Mouse (Mus musculus): ENCODE measurements around the gene Pxmp4. TPM values are rescaled to one million over a fixed set of nuclear protein-coding genes. Genes with fewer than 3 reads are reported as not detected.

The Pxmp4 gene
- total RNA-seq, 2 experiments from 2014 or later = 29.8 to 34.2 TPM

DNA sequence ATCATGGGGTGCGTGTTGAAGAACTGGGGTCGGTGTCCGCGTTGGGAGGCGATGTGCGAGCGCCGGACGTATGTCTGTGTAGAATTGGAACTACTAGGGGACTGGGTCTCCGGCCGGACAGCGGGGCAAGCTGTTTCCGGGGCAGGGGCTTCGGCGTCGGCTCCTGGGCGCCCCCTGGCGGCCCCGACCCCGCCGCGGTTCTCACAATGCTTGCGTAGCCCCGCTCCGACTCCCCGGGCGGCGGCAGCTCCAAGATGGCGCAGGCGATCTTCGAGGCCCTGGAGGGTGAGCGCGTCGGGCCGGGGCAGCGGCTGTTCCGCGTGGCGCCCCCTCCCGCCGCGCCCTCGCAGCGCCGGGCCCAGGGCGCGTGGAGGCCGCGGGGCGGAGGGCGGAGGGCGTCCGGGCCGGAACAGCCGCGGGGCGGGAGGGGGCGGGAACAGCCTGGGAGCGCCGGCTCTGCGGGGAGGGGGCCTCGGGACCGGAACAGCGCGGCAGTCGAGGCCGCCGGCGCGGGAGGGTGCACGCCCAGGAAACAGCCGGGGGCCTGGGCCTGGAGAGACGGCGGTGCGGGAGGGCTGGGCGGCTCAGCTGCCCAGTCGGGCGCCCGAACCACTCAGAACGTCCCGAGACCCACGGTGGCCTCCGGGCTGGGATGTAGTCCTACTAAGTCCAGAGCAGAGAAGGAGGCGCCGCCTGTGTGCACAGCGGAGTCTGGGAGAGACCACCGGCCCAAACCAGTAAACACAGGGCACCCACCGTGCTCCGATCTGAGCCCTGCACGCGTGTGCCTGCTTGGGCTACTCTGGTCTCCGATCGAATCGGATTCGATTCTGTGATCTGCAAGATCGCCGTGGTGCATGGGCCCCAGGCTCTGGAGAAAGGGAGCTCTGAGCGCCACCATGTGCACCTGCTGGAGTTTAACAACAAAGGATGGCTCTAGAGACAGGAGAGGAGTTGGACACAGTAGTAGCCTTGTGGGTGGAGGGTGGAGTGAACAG lies 9.9 kb upstream of the Pxmp4 start, which contains the start of the genes Zfp341 and 4930519P11Rik:
Gene Zfp341 (plus strand): TSS at position 180 of the 998 bp plus-strand sequence.
Gene 4930519P11Rik (minus strand): TSS at position 320 of the 998 bp plus-strand sequence.
- peak; percentile 79 to 83 for DNase-seq (ENCODE audit: low spot score in 2 of 2)

DNA sequence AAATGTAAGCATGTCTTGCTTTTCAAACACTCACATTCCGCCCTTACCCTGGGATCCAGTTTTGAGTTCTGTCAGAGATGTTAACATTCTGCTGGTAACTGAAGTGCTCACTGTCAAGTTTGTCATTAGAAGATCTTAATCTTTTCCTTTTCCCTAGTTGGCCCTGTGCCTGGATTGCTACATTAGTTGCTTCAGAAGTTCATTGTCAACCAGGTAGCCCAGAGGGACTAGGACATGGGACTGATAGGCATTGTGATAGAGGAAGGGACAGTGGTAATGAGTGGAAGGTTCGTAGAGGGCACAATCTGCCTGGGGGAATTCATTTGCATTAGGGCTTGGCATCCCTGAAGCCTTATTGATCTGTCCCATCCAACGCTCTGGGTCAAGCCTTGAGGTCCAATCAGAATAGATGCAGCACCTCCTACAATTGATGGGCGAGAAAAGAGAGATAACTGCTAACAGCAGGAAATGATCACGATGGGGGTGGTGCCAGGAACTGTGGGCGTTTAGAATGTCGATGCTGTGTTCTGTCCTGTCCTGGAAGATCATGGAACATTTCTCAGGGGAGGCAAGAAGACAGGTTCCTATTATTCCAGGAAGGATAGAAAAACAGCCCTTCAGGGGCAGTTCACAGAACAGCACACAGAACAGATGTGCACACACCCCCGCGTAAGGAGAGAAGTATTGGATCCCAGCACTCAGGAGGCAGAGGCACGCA lies 5.7 kb upstream of the Pxmp4 start:
- DNase-seq (ENCODE audit: low spot score in 2 of 2) = no peak

DNA sequence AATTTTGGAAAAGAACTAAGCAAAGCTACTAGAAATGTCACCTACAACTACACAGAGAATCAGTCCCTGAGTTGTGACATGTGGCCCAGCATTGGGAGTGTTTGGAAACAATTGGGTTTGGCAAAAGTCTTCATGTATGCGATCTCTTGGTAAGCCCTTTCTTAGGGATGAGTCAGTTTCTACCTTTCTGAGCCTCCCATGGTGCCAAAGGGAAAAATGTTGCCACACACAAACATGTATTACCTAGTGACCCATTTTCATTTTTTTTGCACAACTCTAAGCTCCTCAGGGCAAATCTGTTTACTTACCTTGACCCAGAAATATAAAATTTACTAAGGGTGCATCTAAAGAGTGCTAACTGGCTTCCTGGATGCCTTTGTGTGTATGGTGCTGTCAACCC lies 3.5 kb upstream of the Pxmp4 start:
- DNase-seq (ENCODE audit: low spot score in 2 of 2) = no peak

DNA sequence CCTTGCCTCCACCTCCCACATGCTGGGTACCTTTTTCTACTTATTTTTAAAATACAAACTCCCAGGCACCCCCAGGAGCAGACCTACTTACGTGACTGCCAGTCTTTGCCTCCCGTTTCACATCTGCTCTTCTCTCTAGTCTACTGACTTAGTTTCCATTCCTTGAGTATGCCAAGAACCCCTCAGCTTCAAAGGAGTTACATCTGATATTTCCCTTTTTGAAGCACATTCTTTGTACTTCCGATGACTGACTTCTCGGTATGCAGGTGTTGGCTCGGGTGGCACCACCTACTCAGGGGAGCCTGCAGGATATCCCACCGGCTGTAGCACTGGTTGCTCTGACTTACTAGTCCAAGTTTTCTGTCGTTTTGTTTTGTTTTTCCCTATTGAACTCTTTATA lies 648 bp upstream of the Pxmp4 start:
- no peak for DNase-seq (ENCODE audit: low spot score in 2 of 2)

DNA sequence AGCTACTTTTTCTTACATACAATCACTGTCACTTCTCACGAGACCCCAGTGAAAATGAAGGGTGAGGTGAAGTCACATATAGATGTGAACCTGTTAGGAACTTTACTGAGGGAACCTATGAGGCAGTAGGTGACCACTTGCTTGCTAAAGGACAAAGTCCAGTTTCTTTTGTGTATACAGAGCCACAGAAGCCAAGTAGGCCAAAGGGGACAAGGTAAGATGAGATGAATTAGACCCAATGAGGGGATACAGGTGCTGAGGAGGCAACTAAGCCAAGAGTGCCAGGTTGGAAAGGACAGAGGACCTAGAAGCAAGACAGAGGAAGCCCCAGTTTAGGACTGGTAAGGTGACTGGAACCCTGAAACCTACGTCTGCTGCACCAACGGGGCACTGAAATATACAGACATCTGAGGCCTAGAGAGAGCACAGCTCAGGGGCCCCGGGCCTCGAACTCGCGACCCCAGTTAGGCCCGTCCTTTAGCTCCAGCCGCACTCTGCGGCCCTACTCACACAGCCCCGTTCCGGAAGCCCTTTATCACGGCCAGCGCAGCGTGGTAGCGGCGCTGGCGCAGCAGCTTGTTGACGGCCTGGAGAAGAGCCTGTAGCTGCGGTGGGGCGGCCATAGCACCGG lies 386 bp downstream of the Pxmp4 start:
- DNase-seq (ENCODE audit: low spot score in 2 of 2) = no peak

DNA sequence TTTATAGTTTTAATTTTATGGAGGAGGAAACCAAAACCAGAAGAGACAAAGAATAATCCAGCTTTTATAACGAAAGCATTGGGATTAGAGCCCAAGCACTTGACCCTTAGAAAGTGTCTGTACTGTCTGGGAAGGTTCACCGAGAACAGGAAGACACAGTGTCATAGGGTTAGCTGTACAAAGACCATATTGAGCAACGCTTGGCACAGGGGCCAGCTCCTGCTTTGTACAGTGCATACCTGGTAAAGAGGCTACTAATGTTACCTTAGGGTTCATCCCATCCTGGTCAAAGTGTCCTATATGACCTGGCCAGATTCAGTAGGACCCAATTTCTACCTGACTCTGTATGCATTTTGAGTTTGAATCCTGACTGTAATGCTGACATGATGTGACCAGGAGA lies 2.2 kb downstream of the Pxmp4 start:
- no peak for DNase-seq (ENCODE audit: low spot score in 2 of 2)

DNA sequence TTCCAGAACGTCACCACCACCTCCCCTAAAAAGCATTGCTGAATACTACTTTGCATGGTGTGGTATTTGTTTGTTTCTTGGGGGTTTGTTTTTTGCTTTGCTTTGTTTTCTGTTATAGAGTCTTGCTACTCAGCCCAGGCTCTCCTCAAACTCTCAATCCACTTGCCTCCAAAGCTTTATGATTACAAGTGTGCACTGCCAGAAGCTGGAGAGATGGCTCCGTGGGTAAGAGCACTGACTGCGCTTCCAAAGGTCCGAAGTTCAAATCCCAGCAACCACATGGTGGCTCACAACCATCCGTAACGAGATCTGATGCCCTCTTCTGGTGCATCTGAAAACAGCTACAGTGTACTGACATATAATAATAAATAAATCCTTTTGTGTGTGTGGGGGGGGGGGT lies 2.9 kb downstream of the Pxmp4 start:
- no peak for DNase-seq (ENCODE audit: low spot score in 2 of 2)

DNA sequence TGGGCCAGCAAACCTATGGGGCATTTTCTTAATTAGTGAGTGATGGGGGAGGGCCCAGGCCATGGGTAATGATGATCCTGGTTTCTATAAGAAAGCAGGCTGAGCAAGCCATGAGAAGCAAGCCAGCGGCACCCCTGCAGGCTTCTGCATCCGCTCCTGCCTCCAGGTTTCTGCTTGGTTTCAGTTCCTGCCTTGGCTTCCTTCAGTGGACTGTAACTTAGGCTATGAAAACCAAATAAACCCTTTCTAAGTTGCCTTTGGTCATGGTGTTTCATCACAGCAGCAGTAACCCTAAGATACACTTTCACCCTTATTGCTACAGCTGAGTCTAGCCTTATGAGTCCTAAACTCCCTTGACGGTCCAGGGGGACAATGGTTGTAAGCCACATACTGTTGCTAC lies 6.1 kb downstream of the Pxmp4 start:
- no peak for DNase-seq (ENCODE audit: low spot score in 2 of 2)

DNA sequence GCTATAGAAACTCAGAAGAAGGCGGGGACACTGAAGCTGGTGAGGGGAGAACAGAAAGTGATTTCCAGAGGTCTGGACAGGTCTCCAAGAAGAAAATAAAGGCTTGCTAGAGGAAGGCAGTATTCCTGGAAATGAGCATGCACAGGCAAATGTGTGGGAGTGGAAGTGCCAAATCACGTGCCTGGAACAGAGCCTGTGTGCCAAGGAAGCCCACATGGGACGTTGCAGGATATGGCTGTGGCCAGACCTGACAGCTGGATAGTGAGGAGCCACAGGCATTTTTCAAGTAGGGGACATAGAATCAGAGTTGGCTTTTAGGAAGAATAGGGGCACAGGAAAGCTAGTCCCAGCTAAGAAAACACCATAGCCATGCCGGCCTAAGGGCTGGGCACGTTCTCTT lies 7.7 kb downstream of the Pxmp4 start:
- no peak for DNase-seq (ENCODE audit: low spot score in 2 of 2)

DNA sequence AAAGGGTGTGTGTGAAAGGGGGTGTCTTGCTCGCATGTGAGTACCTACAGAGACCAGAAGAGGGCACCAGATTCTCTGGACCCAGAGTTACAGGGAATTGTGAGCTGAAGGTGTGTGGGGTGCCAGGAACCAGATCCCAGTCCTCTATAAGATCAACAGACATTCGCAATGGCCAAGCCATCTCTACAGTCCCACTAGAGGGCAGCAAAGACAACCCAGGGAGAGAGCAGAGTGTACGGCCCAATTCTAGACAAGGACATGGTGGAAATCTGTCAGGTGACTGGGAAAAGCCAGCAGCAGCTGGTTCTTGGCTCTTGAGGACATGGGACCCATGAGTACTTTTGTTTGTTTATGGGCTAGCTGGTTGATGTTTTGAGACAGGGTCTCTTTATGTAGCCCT lies 10.5 kb downstream of the Pxmp4 start:
- DNase-seq (ENCODE audit: low spot score in 2 of 2) = no peak

DNA sequence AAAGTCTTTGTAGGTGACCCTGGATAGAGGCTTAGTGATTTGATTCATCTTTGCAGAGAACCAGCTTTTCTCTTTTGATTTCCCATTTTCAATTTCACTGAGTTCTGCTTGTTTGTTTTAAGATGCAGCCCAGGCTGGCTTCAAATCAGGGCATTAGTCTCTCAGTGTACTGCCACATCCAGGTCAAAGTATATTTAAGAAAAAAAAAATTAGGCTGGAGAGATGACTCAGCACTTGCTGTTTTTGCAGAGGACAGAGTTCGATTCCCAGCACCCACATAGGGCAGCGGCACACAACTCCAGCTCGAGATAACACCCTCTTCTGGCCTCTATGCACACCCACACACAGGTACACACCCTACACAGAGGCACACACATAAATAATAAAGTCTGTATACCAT lies 12.3 kb downstream of the Pxmp4 start:
- no peak for DNase-seq (ENCODE audit: low spot score in 2 of 2)

DNA sequence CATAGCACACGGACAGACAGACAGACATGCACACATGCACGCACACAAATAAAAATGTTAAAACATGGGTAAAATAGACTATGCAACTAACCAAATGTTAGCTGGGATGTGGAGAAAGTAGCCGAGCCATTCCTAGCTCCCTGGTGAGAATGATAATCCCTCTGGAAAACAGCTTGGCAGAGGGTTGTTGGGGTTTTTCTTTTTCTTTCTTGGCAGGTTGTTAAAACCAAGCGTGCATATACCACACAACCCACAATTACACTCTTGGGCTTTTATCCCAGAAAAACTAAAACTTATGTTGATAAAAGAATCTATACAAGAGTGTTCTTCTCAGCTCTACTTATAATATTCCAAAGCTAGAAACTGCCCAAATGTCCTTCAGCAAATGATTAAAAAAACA lies 14.5 kb downstream of the Pxmp4 start:
- no peak for DNase-seq (ENCODE audit: low spot score in 2 of 2)

DNA sequence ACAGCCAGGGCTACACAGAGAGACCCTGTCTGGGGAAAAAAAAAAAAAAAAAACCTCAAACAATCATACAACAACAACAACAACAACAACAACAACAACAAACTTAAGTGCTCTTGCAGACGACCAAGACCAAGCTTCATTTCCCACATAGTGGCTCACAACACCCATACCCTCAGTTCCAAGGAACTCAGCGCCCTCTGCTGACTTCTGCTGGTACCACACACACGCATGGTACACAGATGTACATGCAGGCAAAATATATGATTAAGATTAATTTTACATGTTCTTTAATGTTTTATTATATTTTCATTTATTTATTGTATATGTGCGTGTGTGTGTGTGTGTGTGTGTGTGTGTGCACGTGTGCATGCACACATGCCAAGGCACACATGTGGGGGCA lies 17.1 kb downstream of the Pxmp4 start:
- no peak for DNase-seq (ENCODE audit: low spot score in 2 of 2)

DNA sequence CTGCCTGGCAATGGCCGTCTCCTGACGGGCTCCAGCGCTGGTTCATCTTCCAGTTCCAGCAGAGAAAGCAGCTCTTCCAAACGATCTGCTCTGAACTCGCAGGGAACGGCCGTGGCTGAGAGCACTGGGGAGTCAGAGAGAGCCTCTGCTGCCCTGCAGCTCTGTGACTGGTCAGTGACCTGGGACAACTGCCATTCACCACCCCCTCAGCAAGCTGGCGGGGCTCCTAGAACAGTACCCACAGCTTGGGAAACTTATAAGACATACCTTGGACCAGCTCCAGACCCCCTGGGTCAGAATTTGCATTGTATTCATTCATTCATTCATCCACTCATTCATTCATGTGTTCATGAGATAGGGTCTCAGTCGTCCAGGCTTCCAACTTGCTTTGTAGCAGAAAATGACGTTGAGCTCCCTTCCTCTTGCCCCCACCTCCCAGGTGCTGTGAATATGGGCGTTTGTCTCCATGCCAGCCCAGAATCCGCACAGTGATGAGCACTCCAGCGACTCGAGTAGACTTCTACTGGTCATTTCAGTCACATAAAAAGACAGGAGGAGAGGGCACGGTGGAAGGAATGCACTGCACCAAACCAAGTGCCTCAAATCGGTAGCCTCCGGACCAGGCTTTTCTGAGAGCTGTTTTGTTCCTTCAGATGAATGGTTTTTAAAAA lies 18.4 kb downstream of the Pxmp4 start:
- DNase-seq (ENCODE audit: low spot score in 2 of 2) = no peak

DNA sequence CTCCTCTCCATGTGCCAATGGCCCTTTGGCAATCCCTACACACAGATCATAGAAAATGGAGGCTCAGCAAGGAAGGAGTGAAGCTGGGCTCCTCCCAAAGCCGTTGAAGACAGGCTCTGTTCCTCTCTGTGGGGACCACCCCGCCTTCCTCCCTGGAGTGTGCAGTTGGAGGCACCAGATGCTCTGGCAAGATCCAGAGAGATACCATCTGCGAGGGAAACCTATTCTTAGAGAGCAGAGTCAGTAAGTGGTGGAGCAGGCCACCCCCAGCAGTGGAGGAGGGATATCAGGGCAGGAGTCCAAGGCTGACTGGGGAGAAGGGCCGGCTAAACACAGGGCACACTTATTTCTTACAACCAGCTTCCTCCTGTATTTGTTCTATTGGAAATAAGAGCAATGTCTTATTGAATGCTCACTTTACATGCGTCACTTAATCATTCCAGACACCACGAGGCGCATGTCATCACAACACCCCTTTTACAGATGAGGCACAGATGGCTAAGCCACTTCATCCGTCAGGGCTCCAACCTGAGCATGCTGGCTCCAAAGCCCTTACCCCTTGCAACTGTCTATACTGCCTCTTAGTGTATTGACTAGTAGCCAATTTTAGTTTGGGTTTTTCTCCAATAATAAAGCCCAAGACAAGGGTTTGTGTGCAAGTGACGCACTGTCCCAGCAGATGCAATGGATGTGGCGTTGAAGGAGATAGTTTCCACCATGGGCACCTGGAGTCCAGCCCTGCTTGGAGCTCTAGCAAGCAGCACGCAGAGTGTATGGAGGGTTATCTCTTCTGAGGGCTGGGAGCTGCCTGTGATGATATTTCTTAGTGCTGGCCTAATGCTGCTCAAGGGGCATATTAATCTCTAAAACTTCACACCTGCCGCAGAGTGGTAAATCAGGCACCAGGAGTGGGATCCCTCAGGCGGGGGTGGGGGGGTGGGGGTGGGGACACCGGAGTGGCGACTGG lies 19.3 kb downstream of the Pxmp4 start:
- DNase-seq (ENCODE audit: low spot score in 2 of 2) = no peak

DNA sequence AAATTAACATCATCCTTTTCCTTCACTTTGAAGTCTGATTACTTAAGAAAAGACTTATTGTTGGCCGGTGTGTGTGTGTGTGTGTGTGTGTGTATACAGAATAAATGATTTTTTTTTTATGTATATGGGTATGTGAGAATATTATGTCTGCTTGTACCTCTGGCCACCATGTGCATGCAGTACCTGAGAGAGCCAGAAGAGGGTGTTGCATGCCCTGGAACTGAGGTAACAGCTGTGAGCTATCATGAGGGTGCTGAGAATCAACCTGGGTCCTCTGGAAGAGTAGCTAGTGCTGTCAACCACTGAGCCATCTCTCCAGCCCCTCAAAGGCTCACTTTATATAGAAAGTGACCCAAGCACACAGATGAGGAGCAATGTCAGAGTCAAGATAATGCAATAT lies 22.1 kb downstream of the Pxmp4 start:
- no peak for DNase-seq (ENCODE audit: low spot score in 2 of 2)

DNA sequence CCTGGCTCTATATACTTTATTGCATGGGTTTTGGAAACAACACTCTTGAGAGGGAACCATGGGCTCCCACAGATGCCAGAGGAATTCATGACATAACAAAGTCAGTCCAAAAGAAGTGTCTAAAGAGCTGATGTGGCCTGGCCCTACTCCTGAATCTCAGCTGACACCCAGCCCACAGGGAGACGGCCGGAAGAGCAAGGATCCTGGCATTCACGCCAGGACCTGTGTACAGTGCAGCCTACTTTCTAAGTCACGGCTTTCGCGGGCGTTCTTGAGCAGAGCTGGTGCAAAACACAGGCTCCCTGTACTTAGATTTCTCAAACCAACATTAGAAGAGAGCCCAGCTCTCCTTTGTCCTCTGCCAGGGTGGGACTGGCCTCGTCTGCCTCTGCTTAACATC lies 22.9 kb downstream of the Pxmp4 start:
- DNase-seq (ENCODE audit: low spot score in 2 of 2) = no peak

DNA sequence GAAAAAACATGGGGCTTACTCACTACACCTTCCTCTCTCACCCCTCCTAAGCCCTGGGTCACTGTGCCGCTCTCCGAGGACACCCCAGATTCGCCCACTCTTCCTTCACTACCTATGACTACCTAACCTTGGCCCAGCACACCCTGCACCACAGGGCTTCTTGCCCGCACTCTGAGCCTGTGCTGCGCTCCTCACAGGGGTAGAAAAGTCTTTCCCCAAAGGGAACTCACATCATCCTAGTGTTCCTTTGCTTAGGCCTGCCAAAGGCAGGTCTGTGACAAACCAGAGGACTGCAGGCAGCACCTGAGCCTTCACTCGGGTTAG lies 25.8 kb downstream of the Pxmp4 start:
- no peak for DNase-seq (ENCODE audit: low spot score in 2 of 2)

DNA sequence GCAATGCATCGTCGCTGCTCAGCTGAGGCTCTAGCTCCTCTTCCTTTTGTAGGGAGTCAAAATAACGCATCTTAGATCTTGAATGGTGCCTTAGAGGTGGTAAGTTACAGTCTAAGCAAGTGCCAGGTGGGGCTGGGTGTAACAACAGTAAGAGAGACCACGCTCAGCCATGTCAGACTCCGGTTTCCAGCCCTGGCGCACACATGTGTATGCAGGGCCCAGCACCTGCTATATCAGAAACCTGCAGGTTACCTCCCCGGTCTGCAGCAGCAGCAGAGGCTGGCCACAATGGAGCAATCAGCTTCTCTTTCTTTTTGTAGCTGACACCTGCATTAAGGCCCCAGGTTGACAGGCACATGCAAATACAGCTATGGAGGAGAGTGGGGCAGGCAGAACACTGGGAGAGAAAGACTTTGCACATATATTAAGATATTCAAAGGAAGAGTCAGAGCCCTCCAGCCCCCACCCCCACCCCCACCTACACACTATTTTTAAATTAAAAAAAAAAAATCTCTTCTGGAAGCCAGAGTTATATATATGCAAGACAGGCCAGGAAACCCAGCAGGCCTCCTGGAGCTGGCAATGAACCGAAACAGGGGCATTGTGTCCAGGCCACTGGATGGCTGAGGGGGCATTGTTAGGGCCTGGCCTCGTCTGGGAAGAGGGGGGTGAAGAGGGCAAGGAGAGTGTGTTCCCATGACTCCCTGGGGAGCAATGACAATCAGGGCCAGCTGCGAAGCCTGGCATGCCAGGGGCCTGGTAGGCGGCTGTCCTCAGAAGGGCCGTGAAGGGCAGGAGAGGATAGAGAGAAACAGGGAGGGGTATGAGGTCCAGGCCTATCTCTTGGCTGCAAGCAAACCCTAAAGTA lies 26.4 kb downstream of the Pxmp4 start:
- DNase-seq (ENCODE audit: low spot score in 2 of 2) = no peak

All from adrenal gland, postnatal 4 days (tissue).